Mouse (Mus musculus) CH12.LX (cell line): ENCODE measurements around the gene Smad6.

Experiments used
- CTCF ChIP-seq, 2 experiments: IDR thresholded peaks in 1 of 2; conservative IDR thresholded peaks in 1 of 2; 2 replicates each; pipeline ENCODE4 v1.5.1; 2011 to 2012; ENCODE audit warnings: low read depth in 2 of 2, low read length in 2 of 2, improper control_type of control experiment in 1 of 2, inconsistent platforms in 1 of 2, mild to moderate bottlenecking in 1 of 2, moderate library complexity in 1 of 2
- ETS1 ChIP-seq: conservative IDR thresholded peaks from 2 replicates; pipeline ENCODE4 v1.6.1; 2012; ENCODE audit warnings: low read depth, mild to moderate bottlenecking, inconsistent platforms, low read length, improper control_type of control experiment, moderate library complexity
- GABPA ChIP-seq: IDR thresholded peaks from 2 replicates; pipeline ENCODE4 v1.6.1; 2012; ENCODE audit warnings: low read depth, low read length, improper control_type of control experiment, inconsistent platforms; ENCODE audit not compliant: insufficient replicate concordance
- MAFK ChIP-seq: IDR thresholded peaks from 2 replicates; pipeline ENCODE4 v1.6.1; 2011; ENCODE audit warnings: low read length, improper control_type of control experiment; ENCODE audit not compliant: insufficient replicate concordance
- MYC ChIP-seq: IDR thresholded peaks from 2 replicates; pipeline ENCODE4 v1.6.1; 2011; ENCODE audit warnings: low read depth, mild to moderate bottlenecking, improper control_type of control experiment, low read length
- NELFE ChIP-seq: IDR thresholded peaks from 2 replicates; pipeline ENCODE4 v1.6.1; 2011; ENCODE audit warnings: low read depth, low read length, improper control_type of control experiment
- POLR2A ChIP-seq: IDR thresholded peaks from 2 replicates; pipeline ENCODE4 v1.6.1; 2011; ENCODE audit warnings: low read depth, mild to moderate bottlenecking, improper control_type of control experiment, low read length

- TF ChIP-seq GABPA (no peak), POLR2A (no peak), MAFK (no peak), CTCF (conservative IDR thresholded peaks at IDR 0.05 in 1 of 2, IDR thresholded peaks at IDR 0.05 in 1 of 2; ENCODE audit: low read depth in 2 of 2, low read length in 2 of 2) (no peak), ETS1 (no peak), NELFE (no peak), MYC (no peak)
These were observed 20.8 kb downstream of the Smad6 start for GRCm38 (mm10) chr9:64001081-64001480.
